Comparison of ENCODE assay signal across 17 mouse cellular contexts in the genomic region with DNA sequence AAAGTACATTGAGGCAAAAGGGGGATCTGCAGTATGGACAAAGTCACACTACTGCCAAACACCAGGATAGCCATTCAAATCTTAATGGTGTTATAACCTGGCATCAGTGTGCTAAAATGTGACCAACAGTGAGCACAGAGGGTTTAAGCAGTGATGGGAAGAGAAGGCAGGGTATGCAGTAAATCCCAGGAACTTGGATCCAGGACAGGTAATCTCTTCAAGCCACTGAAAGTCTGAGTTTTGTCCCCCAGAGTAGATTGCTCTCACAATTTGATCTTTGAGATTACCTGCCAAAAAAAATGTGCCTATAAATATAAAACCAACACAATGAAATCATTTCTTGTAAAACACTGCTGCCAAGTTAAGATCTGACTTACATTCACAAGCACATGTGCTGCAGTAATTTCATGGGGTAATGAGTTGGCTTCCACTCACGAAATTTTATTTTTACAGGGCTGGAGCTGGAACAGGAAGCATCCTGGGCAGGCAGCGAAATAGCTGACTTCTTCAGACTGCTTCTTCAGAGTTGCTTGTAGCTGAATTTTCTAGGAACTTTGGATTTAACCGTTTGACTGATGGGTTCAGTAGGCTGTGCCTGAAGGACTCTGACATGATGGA.
"Had no signal": no experiment of that assay in that cellular context is flagged by ENCODE, and none has a peak within 500 bp of the region (broad histone marks: within the 10 kb centered on the region; RNA-seq: fewer than 3 reads in every experiment).

No protein-coding gene starts in this region.

- H3K27ac ChIP-seq: kidney, postnatal 0 days; layer of hippocampus, adult 2 months; liver, embryonic 13.5 days; midbrain, embryonic 10.5 days; midbrain, embryonic 13.5 days; neural tube, embryonic 13.5 days had no signal

- H3K4me2 ChIP-seq: liver, embryonic 13.5 days; midbrain, embryonic 13.5 days; neural tube, embryonic 13.5 days had no signal

- H3K4me1 ChIP-seq: liver, embryonic 13.5 days; megakaryocyte, embryonic 14.5 days had no signal

- H3K36me3 ChIP-seq: liver, embryonic 13.5 days; midbrain, embryonic 10.5 days; midbrain, embryonic 13.5 days; neural tube, embryonic 13.5 days had no signal

- H3K9ac ChIP-seq: liver, embryonic 13.5 days; midbrain, embryonic 13.5 days; neural tube, embryonic 13.5 days had no signal

- H3K4me3 ChIP-seq: layer of hippocampus, adult 2 months; liver, embryonic 13.5 days; megakaryocyte, embryonic 14.5 days; midbrain, embryonic 10.5 days; midbrain, embryonic 13.5 days; myocyte; neural tube, embryonic 13.5 days had no signal

- ATAC-seq: intestine, postnatal 0 days; midbrain, embryonic 13.5 days; midbrain, embryonic 16.5 days had no signal

- DNase-seq: kidney, adult 2 months; kidney, postnatal 25 days; layer of hippocampus, adult 9-11 months; left cerebral cortex, postnatal 4 days; liver, embryonic 13.5 days; lung, adult 2 months; retina, postnatal 1 day; thymus, postnatal 25 days had no signal

- H3K9me3 ChIP-seq: liver, embryonic 13.5 days; megakaryocyte, embryonic 14.5 days; midbrain, embryonic 10.5 days; midbrain, embryonic 13.5 days; neural tube, embryonic 13.5 days had no signal

- H3K27me3 ChIP-seq: liver, embryonic 13.5 days; megakaryocyte, embryonic 14.5 days; midbrain, embryonic 13.5 days had no signal
